Mouse (Mus musculus) embryonic facial prominence, embryonic 15.5 days (tissue): ENCODE data around the gene Hax1. TPM values are rescaled to one million over a fixed set of nuclear protein-coding genes. Genes with fewer than 3 reads are reported as not detected.
A peak's percentile ranks its signal among the peaks of the same experiment; 100 is the strongest.

ENCODE experiments used
- ATAC-seq: fragments of 200-750 bp; cut with Nextera tagmentation; 2 replicates; pipeline ENCODE4 v1.8.0; 2017; ENCODE audit warnings: low read depth, moderate TSS enrichment; ENCODE audit not compliant: insufficient number of reproducible peaks, low FRiP score, low TSS enrichment
- H3K27ac ChIP-seq: fragments of 300-500 bp; sonication (generic); replicated peaks from 2 replicates; pipeline ENCODE4 v1.5.1; 2015; ENCODE audit warnings: mild to moderate bottlenecking, inconsistent platforms
- H3K27me3 ChIP-seq: fragments of 300-500 bp; sonication (generic); 2 replicates; pipeline ENCODE4 v1.6.1; 2015; ENCODE audit warnings: inconsistent platforms
- H3K36me3 ChIP-seq: fragments of 300-500 bp; sonication (generic); 2 replicates; pipeline ENCODE4 v1.6.1; 2015; ENCODE audit warnings: mild to moderate bottlenecking, inconsistent platforms
- H3K4me1 ChIP-seq: fragments of 300-500 bp; sonication (generic); 2 replicates; pipeline ENCODE4 v1.6.1; 2015; ENCODE audit warnings: inconsistent platforms
- H3K4me2 ChIP-seq: fragments of 300-500 bp; sonication (generic); replicated peaks from 2 replicates; pipeline ENCODE4 v1.6.1; 2015; ENCODE audit warnings: mild to moderate bottlenecking, inconsistent platforms
- H3K4me3 ChIP-seq: fragments of 300-500 bp; sonication (generic); replicated peaks from 2 replicates; pipeline ENCODE4 v1.5.1; 2015; ENCODE audit warnings: mild to moderate bottlenecking, inconsistent platforms
- H3K9ac ChIP-seq: fragments of 300-500 bp; sonication (generic); 2 replicates; pipeline ENCODE4 v1.6.1; 2015; ENCODE audit warnings: inconsistent platforms
- H3K9me3 ChIP-seq: fragments of 300-500 bp; sonication (generic); replicated peaks from 2 replicates; pipeline ENCODE4 v1.6.1; 2016; ENCODE audit warnings: inconsistent platforms
- WGBS: fragments of 180-500 bp; shearing (Covaris S2); methylation state at CpG from one replicate; pipeline ENCODE4 v1.1.7; 2015; 5-methylcytosine and 5-hydroxymethylcytosine counted together
- polyA plus RNA-seq: library from polyadenylated mRNA; unstranded; fragments of >200 nt; fragmentation: Nextera tagmentation; extraction: Ambion mirVana; gene quantifications from 2 replicates; pipeline ENCODE4 v1.2.1, GENCODE M21; 2015

Gene Hax1
- polyA plus RNA-seq, 1 experiment from 2014 or later, result 145 TPM

GRCm38 (mm10) chr3:89987211-89987610 is 11.4 kb downstream of the Hax1 start:
- WGBS, result 53% methylated on average over 3 of the region's 3 CpGs
- Histone ChIP-seq H3K36me3 (no peaks in the 10 kb centered on the region), H3K4me1 (no peaks in the 10 kb centered on the region), H3K9me3 (no peaks in the 10 kb centered on the region), H3K27ac (no peak overlapping the region), H3K27me3 (no peaks in the 10 kb centered on the region), H3K9ac (no peak overlapping the region), H3K4me2 (no peak overlapping the region), H3K4me3 (no peak overlapping the region)
- ATAC-seq, result no peak

GRCm38 (mm10) chr3:89982426-89982825 is 16.2 kb downstream of the Hax1 start:
- Histone ChIP-seq H3K27me3 (no peaks in the 10 kb centered on the region), H3K4me3 (no peak overlapping the region), H3K4me1 (no peaks in the 10 kb centered on the region), H3K9ac (no peak overlapping the region), H3K9me3 (no peaks in the 10 kb centered on the region), H3K36me3 (no peaks in the 10 kb centered on the region), H3K4me2 (no peak overlapping the region), H3K27ac (no peak overlapping the region)
- WGBS, result 74% methylated on average over 5 of the region's 5 CpGs
- ATAC-seq, result no peak

- no peaks in the 10 kb centered on the region for H3K36me3 ChIP-seq
- H3K4me2 ChIP-seq, result no peak overlapping the region
- no peak overlapping the region for H3K9ac ChIP-seq
- H3K27ac ChIP-seq, result no peak overlapping the region
- ATAC-seq, result no peak
- no peak overlapping the region for H3K4me3 ChIP-seq
- no peaks in the 10 kb centered on the region for H3K4me1 ChIP-seq
- H3K9me3 ChIP-seq, result no peaks in the 10 kb centered on the region
- H3K27me3 ChIP-seq, result no peaks in the 10 kb centered on the region
Observed at GRCm38 (mm10) chr3:89976859-89977258, 21.7 kb downstream of the Hax1 start.

DNA sequence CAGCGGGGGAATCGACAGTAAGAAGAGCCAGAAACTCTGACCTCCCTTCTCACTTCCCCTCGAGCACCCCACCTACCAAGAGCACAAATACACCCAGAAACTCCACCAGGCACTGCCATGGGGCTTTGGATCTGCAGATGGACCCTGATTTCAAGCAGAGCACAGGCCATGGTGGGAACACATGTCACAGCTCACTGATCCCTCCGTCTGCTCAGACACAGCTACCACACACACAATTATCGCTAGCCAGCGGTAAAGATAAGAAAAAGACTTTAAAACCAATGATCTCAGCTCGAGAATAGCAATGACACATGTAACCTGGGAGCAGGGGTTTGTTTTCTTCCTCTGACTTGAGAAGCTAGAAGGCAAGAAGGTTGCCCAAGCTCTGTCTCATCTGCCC is 30.1 kb downstream of the Hax1 start:
- Histone ChIP-seq H3K4me1 (peaks cover 12% of the 10 kb centered on the region), H3K4me3 (no peak overlapping the region), H3K9ac (no peak overlapping the region), H3K9me3 (no peaks in the 10 kb centered on the region), H3K36me3 (no peaks in the 10 kb centered on the region), H3K27me3 (no peaks in the 10 kb centered on the region), H3K27ac (no peak overlapping the region), H3K4me2 (no peak overlapping the region)
- WGBS, result 78% methylated on average over 7 of the region's 7 CpGs
- no peak for ATAC-seq

- Histone ChIP-seq H3K4me2 (no peak overlapping the region), H3K36me3 (no peaks in the 10 kb centered on the region), H3K27me3 (no peaks in the 10 kb centered on the region), H3K9me3 (no peaks in the 10 kb centered on the region), H3K4me3 (no peak overlapping the region), H3K9ac (no peak overlapping the region), H3K4me1 (peaks cover 20% of the 10 kb centered on the region), H3K27ac (no peak overlapping the region)
- no peak for ATAC-seq
- WGBS, result 72% methylated on average over 4 of the region's 4 CpGs
Observed at GRCm38 (mm10) chr3:89966946-89967345, 31.6 kb downstream of the Hax1 start.

DNA sequence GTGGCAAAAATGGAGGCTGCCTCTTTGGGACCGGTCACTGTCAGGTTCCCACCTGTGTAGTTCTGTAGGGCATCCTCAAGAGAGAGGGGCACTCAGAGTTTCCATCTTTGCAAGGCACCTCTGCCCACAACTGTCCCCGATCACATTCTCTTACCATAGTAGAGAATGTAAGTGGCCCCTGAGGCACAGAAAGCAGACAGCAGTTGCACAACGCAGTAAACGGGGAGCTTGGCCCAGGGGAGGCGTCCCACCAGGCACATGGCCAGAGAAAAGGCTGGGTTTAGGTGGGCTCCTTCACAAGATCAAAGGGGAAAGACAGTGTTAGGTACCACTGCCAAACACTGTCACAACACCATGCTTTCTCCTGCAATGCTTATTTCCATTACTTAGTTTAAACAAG is 32.6 kb downstream of the Hax1 start:
- peaks cover 29% of the 10 kb centered on the region for H3K4me1 ChIP-seq
- H3K4me3 ChIP-seq, result no peak overlapping the region

DNA sequence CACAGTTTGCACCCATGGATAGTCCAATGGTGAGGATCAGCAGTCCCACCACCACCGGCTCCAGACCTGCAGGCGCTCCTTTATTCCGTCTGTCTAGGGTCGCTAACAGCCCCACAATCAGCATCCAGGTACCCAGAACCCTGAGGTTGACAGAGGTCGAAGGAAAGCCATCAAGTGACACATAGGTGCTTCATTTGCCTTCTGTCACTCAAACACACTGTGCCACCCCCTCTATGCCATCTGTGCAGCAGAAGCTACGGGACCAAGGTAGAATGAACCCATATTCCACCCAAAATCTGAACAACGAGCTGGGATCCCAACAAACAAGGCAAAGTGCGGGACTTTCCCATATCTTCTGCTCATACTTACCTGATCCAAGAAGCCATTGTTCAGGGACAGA is 33.0 kb downstream of the Hax1 start:
- H3K27ac ChIP-seq, result no peak overlapping the region
- no peak overlapping the region for H3K4me3 ChIP-seq
- no peaks in the 10 kb centered on the region for H3K27me3 ChIP-seq
- ATAC-seq, result no peak
- no peaks in the 10 kb centered on the region for H3K9me3 ChIP-seq
- H3K9ac ChIP-seq, result no peak overlapping the region
- WGBS, result 92% methylated on average over 8 of the region's 8 CpGs
- H3K36me3 ChIP-seq, result no peaks in the 10 kb centered on the region
- no peak overlapping the region for H3K4me2 ChIP-seq
- H3K4me1 ChIP-seq, result peaks cover 33% of the 10 kb centered on the region

More for the DNA sequence above, 32.6 kb downstream of the Hax1 start:
- WGBS, result 79% methylated on average over 5 of the region's 5 CpGs
- Histone ChIP-seq H3K36me3 (no peaks in the 10 kb centered on the region), H3K27me3 (no peaks in the 10 kb centered on the region), H3K9me3 (no peaks in the 10 kb centered on the region), H3K9ac (no peak overlapping the region), H3K27ac (no peak overlapping the region), H3K4me2 (no peak overlapping the region)
- ATAC-seq, result no peak

GRCm38 (mm10) chr3:89963926-89964739 is 34.4 kb downstream of the Hax1 start:
- WGBS, result 30% methylated on average over 22 of the region's 22 CpGs

DNA sequence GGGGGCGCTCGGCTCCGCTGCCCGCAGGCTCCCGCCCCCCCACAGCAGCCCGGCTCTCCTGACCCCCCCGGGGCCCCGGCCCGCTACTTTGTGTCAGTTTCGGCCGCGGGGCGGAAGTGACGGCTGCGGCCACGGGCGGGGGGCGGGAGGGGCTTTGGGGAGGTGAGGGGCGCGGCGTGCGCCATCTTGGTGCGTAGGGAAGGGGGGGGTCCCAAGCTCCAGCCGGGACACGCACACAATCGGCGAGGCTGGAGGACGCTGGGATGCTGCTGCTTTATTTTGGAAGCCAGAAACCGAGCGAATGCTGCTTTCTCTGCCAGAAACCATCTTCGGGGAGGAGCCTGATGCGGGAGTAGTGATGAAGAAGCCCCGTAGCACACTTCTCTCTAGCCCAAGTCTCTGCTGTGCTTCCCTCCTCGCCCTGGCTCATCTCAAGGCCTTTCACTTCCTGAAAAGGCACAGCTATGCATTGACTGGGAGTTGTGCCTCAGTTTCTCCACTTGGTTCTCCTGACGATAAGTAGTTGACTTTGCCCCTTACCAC is 35.3 kb downstream of the Hax1 start, which contains the start of gene Atp8b2:
Atp8b2 (minus strand) TSS at position 288 of the 543 bp plus-strand sequence.
- H3K36me3 ChIP-seq, result peaks cover 15% of the 10 kb centered on the region
- H3K27ac ChIP-seq, result peak within 1 kb of the TSS; percentile 98
- peak; percentile 81 for ATAC-seq
- peaks cover 49% of the 10 kb centered on the region for H3K4me1 ChIP-seq
- peak within 1 kb of the TSS; percentile 96 for H3K4me3 ChIP-seq
- peak within 1 kb of the TSS; percentile 89 for H3K9ac ChIP-seq
- no peaks in the 10 kb centered on the region for H3K9me3 ChIP-seq
- H3K4me2 ChIP-seq, result peak within 1 kb of the TSS; percentile 94
- WGBS, result under 1% methylated on average over 34 of the region's 35 CpGs
- H3K27me3 ChIP-seq, result no peaks in the 10 kb centered on the region

More at GRCm38 (mm10) chr3:89963926-89964739, 34.4 kb downstream of the Hax1 start:
- ATAC-seq, result no peak
- Histone ChIP-seq H3K9me3 (no peaks in the 10 kb centered on the region), H3K36me3 (peaks cover 6% of the 10 kb centered on the region), H3K27ac (peak overlapping the region; percentile 98), H3K27me3 (no peaks in the 10 kb centered on the region), H3K4me2 (peak overlapping the region; percentile 94), H3K4me1 (peaks cover 47% of the 10 kb centered on the region), H3K9ac (peak overlapping the region; percentile 89), H3K4me3 (peak overlapping the region; percentile 96)

DNA sequence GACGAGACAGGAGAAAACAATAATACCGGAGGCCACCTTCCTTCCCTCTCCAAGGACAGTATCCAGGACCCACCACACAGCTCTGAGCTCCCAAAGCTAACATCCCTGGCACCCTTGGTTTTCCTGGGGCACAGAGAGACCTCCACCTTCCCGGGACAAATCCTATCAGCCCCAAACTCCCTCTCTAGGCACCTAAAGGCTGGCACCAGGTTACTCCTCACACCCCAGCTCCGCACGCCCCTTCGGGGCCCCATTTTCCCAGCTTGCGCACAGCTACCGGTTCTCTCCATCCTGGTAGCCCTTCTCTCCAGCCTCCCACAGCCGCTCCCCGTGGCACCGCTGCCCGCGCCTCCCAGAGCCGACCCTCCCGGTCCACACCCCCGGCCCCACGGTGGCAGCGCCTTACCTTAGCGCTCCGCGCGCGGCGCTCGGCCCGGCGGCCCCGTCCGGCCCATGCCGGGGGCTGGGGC is 35.8 kb downstream of the Hax1 start:
- peaks cover 49% of the 10 kb centered on the region for H3K4me1 ChIP-seq
- peak overlapping the region; percentile 94 for H3K4me2 ChIP-seq
- H3K27me3 ChIP-seq, result no peaks in the 10 kb centered on the region
- H3K27ac ChIP-seq, result peak overlapping the region; percentile 98
- peak; percentile 9 for ATAC-seq
- peak overlapping the region; percentile 96 for H3K4me3 ChIP-seq
- no peaks in the 10 kb centered on the region for H3K9me3 ChIP-seq
- H3K36me3 ChIP-seq, result peaks cover 20% of the 10 kb centered on the region
- peak overlapping the region; percentile 89 for H3K9ac ChIP-seq
- WGBS, result 0% methylated on average over 30 of the region's 30 CpGs

- Histone ChIP-seq H3K9ac (peak overlapping the region; percentile 89), H3K27ac (peak overlapping the region; percentile 98), H3K27me3 (no peaks in the 10 kb centered on the region), H3K4me1 (peaks cover 49% of the 10 kb centered on the region), H3K4me2 (peak overlapping the region; percentile 94), H3K36me3 (peaks cover 26% of the 10 kb centered on the region), H3K9me3 (no peaks in the 10 kb centered on the region), H3K4me3 (peak overlapping the region; percentile 96)
- WGBS, result 1% methylated on average over 14 of the region's 14 CpGs
- no peak; the same call in 1 of the 2 replicates for ATAC-seq
Observed at GRCm38 (mm10) chr3:89962059-89962750, 36.4 kb downstream of the Hax1 start.
